Mouse (Mus musculus) lung, adult 2 months (tissue): ENCODE results near the gene Gm44790.

Source experiments
- CTCF ChIP-seq: fragments of 200-500 bp; IDR thresholded peaks from 2 replicates; pipeline ENCODE4 v1.5.1; 2011; ENCODE audit warnings: mild to moderate bottlenecking, low read length, control low read depth; ENCODE audit not compliant: insufficient read depth
- POLR2A ChIP-seq: fragments of 200-500 bp; IDR thresholded peaks from 2 replicates; pipeline ENCODE4 v1.6.1; 2011; ENCODE audit warnings: low read depth, mild to moderate bottlenecking, control low read depth, low read length, borderline replicate concordance; ENCODE audit errors: extremely low read depth

DNA sequence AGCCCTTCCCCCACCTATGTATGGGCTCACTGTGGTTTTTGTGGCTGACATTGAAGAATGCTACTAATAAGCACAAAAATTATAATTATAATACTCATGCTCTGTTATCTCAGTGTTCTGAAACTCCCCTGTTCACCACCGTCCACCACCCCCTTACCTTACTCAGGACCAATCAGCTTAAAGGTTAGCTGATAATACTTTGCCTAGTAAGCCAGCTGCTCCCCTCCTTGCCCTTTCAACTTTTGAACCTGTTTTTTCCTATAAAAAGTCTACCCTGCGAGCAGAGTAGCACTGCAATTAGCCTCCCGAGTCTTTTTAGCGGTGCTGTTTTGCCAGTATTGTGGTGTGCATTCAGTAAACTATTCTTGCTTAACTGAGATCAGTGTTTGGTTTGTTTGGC is 41.8 kb upstream of the Gm44790 start:
- TF ChIP-seq POLR2A, result no peak
- no peak for TF ChIP-seq CTCF
